Mouse (Mus musculus) kidney, embryonic 15.5 days (tissue): Measurements from ENCODE around the gene Mpp2. TPM values are rescaled to one million over a fixed set of nuclear protein-coding genes. Genes with fewer than 3 reads are reported as not detected.

Source experiments
- ATAC-seq: fragments of 200-750 bp; cut with Nextera tagmentation; replicated peaks from 2 replicates; pipeline ENCODE4 v1.8.0; 2017; ENCODE audit warnings: moderate TSS enrichment; ENCODE audit not compliant: low FRiP score
- H3K27ac ChIP-seq: fragments of 300-500 bp; sonication (generic); 2 replicates; pipeline ENCODE4 v1.5.1; 2015; ENCODE audit warnings: mild to moderate bottlenecking, inconsistent platforms
- H3K27me3 ChIP-seq: fragments of 300-500 bp; sonication (generic); 2 replicates; pipeline ENCODE4 v1.6.1; 2015; ENCODE audit warnings: inconsistent platforms
- H3K36me3 ChIP-seq: fragments of 300-500 bp; sonication (generic); 2 replicates; pipeline ENCODE4 v1.6.1; 2015; ENCODE audit warnings: inconsistent platforms
- H3K4me1 ChIP-seq: fragments of 300-500 bp; sonication (generic); 2 replicates; pipeline ENCODE4 v1.6.1; 2015; ENCODE audit warnings: inconsistent platforms
- H3K4me2 ChIP-seq: fragments of 300-500 bp; sonication (generic); 2 replicates; pipeline ENCODE4 v1.6.1; 2015; ENCODE audit warnings: moderate library complexity, mild to moderate bottlenecking, inconsistent platforms
- H3K4me3 ChIP-seq: fragments of 300-500 bp; sonication (generic); replicated peaks from 2 replicates; pipeline ENCODE4 v1.5.1; 2015; ENCODE audit warnings: mild to moderate bottlenecking, inconsistent platforms
- H3K9ac ChIP-seq: fragments of 300-500 bp; sonication (generic); 2 replicates; pipeline ENCODE4 v1.6.1; 2015; ENCODE audit warnings: mild to moderate bottlenecking, inconsistent platforms
- H3K9me3 ChIP-seq: fragments of 300-500 bp; sonication (generic); replicated peaks from 2 replicates; pipeline ENCODE4 v1.6.1; 2016; ENCODE audit warnings: inconsistent platforms
- WGBS: fragments of 180-500 bp; shearing (Covaris S2); methylation state at CpG from one replicate; pipeline ENCODE4 v1.1.7; 2015; ENCODE audit warnings: mixed read lengths; 5-methylcytosine and 5-hydroxymethylcytosine counted together
- polyA plus RNA-seq: library from polyadenylated mRNA; unstranded; fragments of >200 nt; fragmentation: Nextera tagmentation; extraction: Ambion mirVana; gene quantifications from 2 replicates; pipeline ENCODE4 v1.2.1, GENCODE M21; 2015

Gene Mpp2
- polyA plus RNA-seq = 14.0 and 14.2 TPM in 2 replicates

DNA sequence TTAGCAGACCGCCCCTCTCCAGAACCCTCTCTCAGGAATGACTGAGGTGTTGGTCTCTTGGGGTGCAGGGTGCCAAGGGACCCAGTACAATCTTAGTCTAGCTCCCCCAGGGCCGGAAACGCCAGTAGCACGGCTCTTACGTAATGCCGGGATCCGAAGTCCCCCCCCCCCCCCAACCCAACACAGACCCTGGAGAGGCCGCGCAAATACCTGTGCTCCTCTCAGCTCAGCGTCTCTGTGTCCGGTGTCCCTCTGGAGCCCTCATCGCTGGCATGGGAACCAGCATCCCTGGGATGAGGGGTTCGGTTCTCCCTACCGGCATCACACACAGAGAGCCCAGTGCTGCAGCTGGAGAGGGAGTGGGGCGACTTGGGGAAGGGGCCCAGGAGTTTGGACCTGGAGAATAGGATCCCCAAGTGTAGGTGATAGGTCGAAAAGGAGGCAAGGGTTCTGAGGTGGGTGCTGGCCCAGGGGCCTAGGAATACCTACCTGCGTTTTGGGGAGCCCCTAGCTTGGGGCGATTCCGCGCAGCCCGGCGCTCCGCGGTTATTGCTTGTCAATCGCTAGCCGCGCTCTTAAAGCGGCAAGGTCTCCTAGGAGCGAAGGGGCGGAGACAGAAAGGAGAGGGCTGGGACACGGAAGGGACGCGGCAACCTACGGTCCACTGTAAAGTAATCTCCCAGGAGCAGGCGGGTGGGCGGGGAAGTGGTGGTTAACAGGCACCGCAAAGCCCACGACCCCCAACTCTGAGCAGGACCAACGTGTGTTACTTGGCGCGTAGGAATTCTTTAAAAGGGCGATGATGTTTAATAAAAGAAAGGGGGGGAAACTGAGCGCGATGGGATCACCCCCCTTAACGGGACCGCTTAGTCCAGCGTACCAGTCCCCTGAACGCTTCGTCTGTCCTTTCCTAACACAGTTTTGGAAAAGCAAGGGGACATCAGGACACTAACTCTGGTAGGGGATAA, at the start of gene Mpp2:
TSS of gene Mpp2 (minus strand) at position 585 of the 968 bp plus-strand sequence.
- Histone ChIP-seq H3K27ac (peak within 1 kb of the TSS; percentile 89), H3K9me3 (no peaks in the 10 kb centered on the region), H3K4me3 (peak within 1 kb of the TSS; percentile 76), H3K4me2 (peak within 1 kb of the TSS; percentile 97), H3K36me3 (no peaks in the 10 kb centered on the region), H3K4me1 (peaks cover 59% of the 10 kb centered on the region), H3K9ac (peak within 1 kb of the TSS; percentile 68), H3K27me3 (no peaks in the 10 kb centered on the region)
- ATAC-seq = peak; percentile 65
- under 1% methylated on average over 49 of the region's 49 CpGs for whole genome bisulfite sequencing

DNA sequence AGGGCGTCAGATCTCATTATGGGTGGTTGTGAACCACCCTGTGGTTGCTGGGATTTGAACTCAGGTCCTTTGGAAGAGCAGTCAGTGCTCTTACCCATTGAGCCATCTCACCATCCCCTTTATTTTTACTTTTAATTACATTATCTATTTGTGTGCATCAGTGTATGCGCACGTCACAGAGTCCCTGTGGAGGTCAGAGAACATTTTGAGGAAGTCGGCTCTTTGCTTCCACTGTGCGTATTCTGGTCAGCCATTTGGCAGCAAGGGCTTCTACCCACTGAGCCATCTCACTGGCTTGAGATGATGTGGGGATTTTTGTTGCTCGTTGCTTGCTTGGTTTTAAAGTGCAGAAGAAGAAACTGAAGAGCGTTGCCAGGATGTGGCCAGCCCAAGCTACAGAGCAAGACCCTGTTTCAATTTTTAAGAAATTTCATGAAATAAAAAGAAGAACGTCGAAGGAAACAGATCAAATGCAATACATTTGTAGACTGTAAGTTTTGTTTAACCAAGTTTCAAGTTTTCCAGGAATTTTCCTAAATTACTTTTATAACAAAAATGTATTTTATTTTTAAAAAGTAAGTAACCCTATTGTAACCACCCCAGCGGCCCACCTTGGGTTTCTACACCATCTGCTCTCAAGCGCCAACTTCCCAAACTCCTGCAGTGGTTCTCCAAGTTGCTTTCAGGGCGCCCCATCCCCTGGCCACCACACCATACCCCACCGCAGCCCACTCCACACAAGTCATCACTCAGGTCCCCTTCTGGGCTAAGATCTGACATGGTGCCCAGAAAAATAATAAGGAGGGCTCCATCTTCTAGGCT, 49.5 kb upstream of the Mpp2 start:
- 0 out of 2 replicates have a peak, but pooled peaks cover 24% of the 10 kb centered on the region for H3K4me1 ChIP-seq
- 45% methylated on average over 13 of the region's 13 CpGs for WGBS
- peak overlapping the region; percentile 32 for H3K4me3 ChIP-seq
- H3K4me2 ChIP-seq = peak overlapping the region; percentile 67
- H3K27me3 ChIP-seq = peaks cover 20% of the 10 kb centered on the region
- no peaks in the 10 kb centered on the region for H3K36me3 ChIP-seq
- H3K9ac ChIP-seq = 0 out of 2 replicates have a peak overlapping the region, but pooled peaks have one; percentile 36
- no peak overlapping the region for H3K27ac ChIP-seq
- ATAC-seq = no peak
- no peaks in the 10 kb centered on the region for H3K9me3 ChIP-seq

DNA sequence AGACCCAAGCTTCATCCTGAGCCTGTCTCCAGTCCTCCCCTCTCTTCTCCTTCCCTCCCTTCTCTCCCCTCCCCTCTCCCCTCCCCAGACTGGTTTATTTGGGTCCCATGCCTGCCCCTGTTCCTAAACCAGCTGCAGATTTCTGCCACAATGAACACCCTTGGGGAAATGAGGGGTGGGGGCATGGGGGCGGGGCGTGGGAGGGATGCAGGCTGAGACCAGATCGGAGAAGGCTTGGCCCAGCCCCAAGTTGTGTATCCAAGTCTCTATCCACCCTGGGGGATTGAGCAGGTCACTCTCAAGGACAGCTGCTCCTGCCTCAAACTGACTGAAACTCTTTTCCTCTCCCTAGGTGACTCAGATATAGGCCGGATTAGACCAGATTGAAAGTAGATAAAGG, 46.2 kb upstream of the Mpp2 start:
- Histone ChIP-seq H3K4me1 (0 out of 2 replicates have a peak, but pooled peaks cover 20% of the 10 kb centered on the region), H3K4me3 (no peak overlapping the region), H3K9ac (no peak overlapping the region), H3K9me3 (no peaks in the 10 kb centered on the region), H3K27me3 (peaks cover 12% of the 10 kb centered on the region), H3K27ac (no peak overlapping the region), H3K4me2 (no peak overlapping the region), H3K36me3 (no peaks in the 10 kb centered on the region)
- 34% methylated on average over 4 of the region's 4 CpGs for WGBS
- no peak for ATAC-seq

DNA sequence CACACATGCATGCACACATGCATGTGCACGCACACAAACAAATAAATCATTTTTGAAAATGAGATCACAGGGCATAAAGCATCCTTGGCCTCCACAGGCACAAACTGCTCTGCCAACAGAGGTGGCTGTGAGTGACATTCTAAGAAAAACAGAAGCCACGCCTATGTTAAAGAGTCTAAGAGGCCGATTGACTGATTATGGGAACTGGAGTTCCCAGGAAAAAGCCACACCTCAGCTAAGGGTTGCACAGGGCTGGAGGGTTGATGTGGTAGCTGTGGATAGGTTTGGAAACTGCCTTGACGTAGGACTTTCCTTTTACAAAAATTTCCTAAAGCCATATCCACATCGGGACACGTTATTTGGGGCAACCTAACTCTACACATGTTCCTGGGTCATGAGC, 29.1 kb upstream of the Mpp2 start:
- H3K9ac ChIP-seq = no peak overlapping the region
- no peak overlapping the region for H3K4me3 ChIP-seq
- no peak for ATAC-seq
- no peaks in the 10 kb centered on the region for H3K4me1 ChIP-seq
- H3K27me3 ChIP-seq = peaks cover 5% of the 10 kb centered on the region
- H3K36me3 ChIP-seq = no peaks in the 10 kb centered on the region
- 77% methylated on average over 6 of the region's 6 CpGs for WGBS
- H3K27ac ChIP-seq = no peak overlapping the region
- H3K9me3 ChIP-seq = no peaks in the 10 kb centered on the region
- no peak overlapping the region for H3K4me2 ChIP-seq

DNA sequence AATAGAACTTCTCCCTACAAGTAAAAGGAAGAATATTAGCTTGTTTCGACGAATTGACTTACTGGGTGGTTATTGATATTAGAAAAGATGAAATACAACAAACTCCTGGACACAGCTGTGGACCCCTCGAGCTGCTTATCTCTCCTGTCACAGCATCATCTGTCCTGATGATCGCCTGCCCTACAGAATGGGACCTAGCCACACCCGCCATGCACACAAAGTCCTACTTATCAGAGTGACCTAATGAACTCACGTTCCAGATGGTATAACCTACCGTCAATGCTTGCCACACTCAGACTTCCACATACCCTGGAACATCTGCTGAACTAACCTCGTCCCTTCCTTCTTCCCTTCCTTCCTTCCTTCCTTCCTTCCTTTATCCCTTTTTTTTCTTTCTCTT, 27.9 kb upstream of the Mpp2 start:
- H3K9me3 ChIP-seq = no peaks in the 10 kb centered on the region
- no peak for ATAC-seq
- H3K27ac ChIP-seq = no peak overlapping the region
- H3K4me1 ChIP-seq = no peaks in the 10 kb centered on the region
- no peak overlapping the region for H3K4me3 ChIP-seq
- no peak overlapping the region for H3K9ac ChIP-seq
- peaks cover 5% of the 10 kb centered on the region for H3K27me3 ChIP-seq
- H3K4me2 ChIP-seq = no peak overlapping the region
- 75% methylated on average over 8 of the region's 8 CpGs for WGBS
- no peaks in the 10 kb centered on the region for H3K36me3 ChIP-seq

DNA sequence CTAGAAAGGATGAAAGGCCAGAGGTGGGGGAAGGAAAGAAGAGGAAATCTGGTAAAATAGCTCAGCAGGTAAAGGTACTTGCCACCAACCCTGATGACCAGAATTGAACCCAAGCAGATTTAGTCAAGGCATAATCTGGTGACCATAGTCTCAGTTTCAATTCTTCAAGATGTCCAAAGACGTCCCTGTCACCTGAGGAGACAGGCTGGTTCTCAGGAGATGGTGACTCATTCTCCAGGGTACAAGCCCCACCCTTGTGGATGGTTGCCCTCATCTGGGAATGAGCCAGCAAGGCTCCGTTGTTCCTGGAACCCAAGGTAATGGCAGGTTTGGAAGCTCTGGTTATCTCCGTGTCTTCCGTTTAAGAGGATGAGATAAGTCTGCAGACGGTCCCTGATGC, 23.3 kb upstream of the Mpp2 start:
- no peak overlapping the region for H3K9ac ChIP-seq
- no peak overlapping the region for H3K27ac ChIP-seq
- peaks cover 8% of the 10 kb centered on the region; the same call in 1 of the 2 replicates for H3K4me1 ChIP-seq
- H3K27me3 ChIP-seq = peaks cover 46% of the 10 kb centered on the region
- H3K4me2 ChIP-seq = no peak overlapping the region
- H3K36me3 ChIP-seq = no peaks in the 10 kb centered on the region
- 77% methylated on average over 5 of the region's 5 CpGs for WGBS
- no peak for ATAC-seq
- H3K9me3 ChIP-seq = no peaks in the 10 kb centered on the region
- no peak overlapping the region for H3K4me3 ChIP-seq

DNA sequence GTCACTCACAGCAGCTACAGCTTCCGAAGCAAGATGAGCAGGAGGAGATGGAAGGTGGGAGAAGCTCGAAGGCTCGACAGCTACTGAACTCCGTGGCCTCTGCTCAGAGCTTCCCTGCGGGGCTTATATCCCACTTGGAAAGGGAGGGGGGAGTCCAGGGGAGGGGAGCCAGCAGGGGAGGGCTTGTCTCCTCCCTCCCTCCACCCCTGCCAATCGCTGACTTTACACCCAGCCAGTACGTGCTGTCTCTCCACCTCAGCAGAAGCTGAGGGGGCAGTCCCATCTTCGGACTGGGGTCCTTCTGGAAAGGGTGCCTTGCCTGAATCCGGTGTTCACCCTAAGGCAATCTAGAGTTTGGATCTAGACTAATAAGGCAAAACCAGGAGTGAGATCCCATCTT, 19.4 kb upstream of the Mpp2 start, which contains the start of gene Pyy:
TSS of gene Pyy (minus strand) at position 101 of the 400 bp plus-strand sequence.
- Histone ChIP-seq H3K9ac (no peak within 1 kb of the TSS), H3K27me3 (peaks cover 74% of the 10 kb centered on the region), H3K36me3 (no peaks in the 10 kb centered on the region), H3K4me3 (peak within 1 kb of the TSS; percentile 23), H3K27ac (no peak within 1 kb of the TSS), H3K4me2 (peak within 1 kb of the TSS; percentile 47), H3K9me3 (no peaks in the 10 kb centered on the region), H3K4me1 (peaks cover 10% of the 10 kb centered on the region; the same call in 1 of the 2 replicates)
- no peak for ATAC-seq
- 9% methylated on average over 9 of the region's 9 CpGs for WGBS

DNA sequence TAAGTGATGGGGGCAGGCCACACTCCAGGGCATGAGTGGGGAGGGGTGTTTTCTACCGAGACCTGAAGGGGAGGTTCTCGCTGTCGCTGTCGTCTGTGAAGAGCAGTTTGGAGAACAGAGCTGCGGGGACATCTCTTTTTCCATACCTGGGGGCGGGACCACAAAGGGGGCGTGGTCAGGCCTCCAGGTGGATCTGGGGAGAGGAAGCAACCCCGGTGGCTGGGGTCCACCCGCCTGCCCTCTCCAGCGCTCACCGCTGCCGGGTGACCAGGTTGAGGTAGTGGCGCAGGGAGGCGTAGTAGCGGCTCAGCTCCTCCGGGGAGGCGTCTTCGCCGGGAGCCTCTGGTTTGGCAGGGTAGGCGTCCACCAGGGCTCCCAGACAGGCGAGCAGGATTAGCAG, 18.6 kb upstream of the Mpp2 start:
- no peak for ATAC-seq
- Histone ChIP-seq H3K36me3 (no peaks in the 10 kb centered on the region), H3K9ac (no peak overlapping the region), H3K27ac (no peak overlapping the region), H3K4me1 (peaks cover 16% of the 10 kb centered on the region), H3K4me2 (peak overlapping the region; percentile 47), H3K9me3 (no peaks in the 10 kb centered on the region), H3K27me3 (peaks cover 75% of the 10 kb centered on the region), H3K4me3 (peak overlapping the region; percentile 23)
- under 1% methylated on average over 21 of the region's 21 CpGs for WGBS

DNA sequence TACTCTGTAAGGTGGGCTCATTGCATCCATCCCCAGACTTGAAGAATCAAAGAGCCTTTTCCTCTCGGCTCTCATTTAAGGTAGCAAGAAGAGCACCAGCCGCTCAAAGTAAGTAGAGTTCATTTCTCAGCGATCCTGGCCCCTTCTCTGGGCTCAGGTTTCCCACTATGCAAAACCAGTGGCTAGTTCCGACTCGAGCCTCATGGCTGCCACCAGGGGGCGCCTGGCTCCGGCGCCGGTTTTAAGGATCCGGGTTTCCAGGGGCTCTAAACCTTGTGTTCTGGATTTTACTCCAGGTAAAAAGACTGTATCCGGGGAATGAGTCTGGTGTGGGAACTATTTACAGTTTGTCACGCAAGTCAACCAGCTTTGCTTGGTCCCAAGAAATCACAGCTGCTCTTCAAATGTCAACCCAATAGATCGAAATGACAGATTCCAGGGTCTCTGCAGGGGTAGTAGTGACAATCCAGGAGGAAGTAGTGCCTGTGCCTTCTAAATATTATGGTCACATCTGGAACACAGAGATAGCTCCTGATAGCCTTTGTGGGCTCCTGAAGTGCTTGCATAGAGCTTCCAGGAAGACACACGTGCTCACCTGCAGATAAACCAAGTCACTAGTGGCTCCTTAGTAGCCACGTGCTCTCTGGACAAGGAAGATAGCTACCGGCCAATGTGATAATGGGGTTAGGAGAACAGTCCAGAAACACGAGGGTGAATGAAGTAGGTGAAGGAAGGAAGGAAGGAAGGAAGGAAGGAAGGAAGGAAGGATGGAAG, 14.4 kb upstream of the Mpp2 start:
- no peak overlapping the region for H3K27ac ChIP-seq
- H3K4me2 ChIP-seq = peak overlapping the region; percentile 10; the same call in 1 of the 2 replicates
- H3K4me1 ChIP-seq = peaks cover 19% of the 10 kb centered on the region
- no peak overlapping the region for H3K4me3 ChIP-seq
- 18% methylated on average over 17 of the region's 17 CpGs for WGBS
- no peaks in the 10 kb centered on the region for H3K36me3 ChIP-seq
- ATAC-seq = no peak
- H3K27me3 ChIP-seq = peaks cover 72% of the 10 kb centered on the region
- no peak overlapping the region for H3K9ac ChIP-seq
- H3K9me3 ChIP-seq = no peaks in the 10 kb centered on the region

DNA sequence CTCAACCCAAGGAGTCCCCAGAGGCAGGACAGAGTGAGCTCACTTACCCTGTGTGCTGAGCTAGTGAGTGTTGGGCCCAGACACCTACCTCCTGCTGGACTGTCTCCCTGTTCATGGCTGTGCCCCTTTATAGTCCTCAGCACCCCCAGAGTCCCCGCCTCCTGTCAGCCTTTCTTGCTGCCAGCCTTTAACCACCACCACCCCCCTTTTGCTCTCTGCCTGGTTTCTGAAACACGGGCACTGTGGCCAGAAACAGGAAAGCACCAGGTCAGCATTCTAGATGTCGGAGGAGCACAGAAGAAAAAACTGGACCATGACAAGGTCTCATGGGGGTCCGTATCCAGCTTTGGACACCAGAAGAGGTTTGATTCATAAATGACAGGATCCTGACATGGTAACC, 12.9 kb upstream of the Mpp2 start, which contains the start of gene Ppy:
TSS of gene Ppy (minus strand) at position 101 of the 400 bp plus-strand sequence.
- 77% methylated on average over 4 of the region's 4 CpGs for WGBS
- Histone ChIP-seq H3K9me3 (no peaks in the 10 kb centered on the region), H3K9ac (no peak within 1 kb of the TSS), H3K27ac (no peak within 1 kb of the TSS), H3K4me1 (peaks cover 27% of the 10 kb centered on the region), H3K4me3 (no peak within 1 kb of the TSS), H3K36me3 (no peaks in the 10 kb centered on the region), H3K4me2 (peak within 1 kb of the TSS; percentile 10; the same call in 1 of the 2 replicates), H3K27me3 (peaks cover 58% of the 10 kb centered on the region)
- no peak for ATAC-seq

DNA sequence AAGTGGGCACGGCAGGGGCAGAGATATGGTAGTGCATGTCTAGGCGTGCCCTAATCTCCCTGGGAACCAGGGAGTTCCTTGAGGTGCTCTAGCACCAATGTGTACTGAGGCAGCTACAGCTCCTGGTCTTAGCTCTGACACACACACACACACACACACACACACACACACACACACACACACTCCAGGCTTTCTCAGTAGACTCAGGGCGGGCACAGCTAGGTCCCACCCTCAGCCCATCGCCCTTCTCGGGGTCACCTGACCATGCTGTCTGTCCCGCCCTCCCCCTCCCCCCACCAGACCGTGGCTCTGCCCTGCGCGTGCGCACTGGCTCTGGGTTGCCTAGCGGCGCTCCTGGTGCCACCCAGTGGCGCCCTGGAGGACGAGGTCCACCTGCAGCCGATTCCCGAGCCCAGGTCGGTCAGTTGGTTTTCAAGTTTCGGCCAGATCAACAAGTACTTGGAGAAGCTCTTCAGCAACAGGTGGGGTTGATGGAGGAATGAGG, 8.6 kb upstream of the Mpp2 start:
- ATAC-seq = peak; percentile 91
- Histone ChIP-seq H3K36me3 (no peaks in the 10 kb centered on the region), H3K27ac (peak overlapping the region; percentile 61; the same call in 1 of the 2 replicates), H3K27me3 (peaks cover 28% of the 10 kb centered on the region), H3K4me1 (peaks cover 25% of the 10 kb centered on the region), H3K4me2 (peak overlapping the region; percentile 56), H3K9me3 (no peaks in the 10 kb centered on the region), H3K4me3 (peak overlapping the region; percentile 31), H3K9ac (peak overlapping the region; percentile 5; the same call in 1 of the 2 replicates)
- 6% methylated on average over 18 of the region's 18 CpGs for WGBS
